In genomic region chr9:75781600-75781999, GRCm38 (mm10) we compare ENCODE assay signal across 9 mouse cellular contexts. TPM values are rescaled to one million over a fixed set of nuclear protein-coding genes. Genes with fewer than 3 reads are reported as not detected.
DNase-seq lines count a peak whose midpoint lies in the region; ATAC-seq and TF ChIP-seq lines count a peak whose summit lies in the region.
"Had no signal": no experiment of that assay in that cellular context is flagged by ENCODE, and none has a peak within 500 bp of the region (broad histone marks: within the 10 kb centered on the region; RNA-seq: fewer than 3 reads in every experiment).

No protein-coding gene starts in this region.

- H3K36me3 ChIP-seq in limb, embryonic 12.5 days = no peaks in the 10 kb centered on the region
- no peaks in the 10 kb centered on the region for H3K36me3 ChIP-seq in limb, embryonic 10.5 days
- H3K36me3 ChIP-seq in embryonic facial prominence, embryonic 13.5 days = no peaks in the 10 kb centered on the region
- H3K36me3 ChIP-seq in myocyte (ENCODE audit: control insufficient read depth, insufficient read depth) = no peaks in the 10 kb centered on the region

- no peak overlapping the region for H3ac ChIP-seq in myocyte (ENCODE audit: control insufficient read depth, insufficient read length)

- H3K4me3 ChIP-seq in gastrocnemius, adult 2 months = peak overlapping the region; percentile 11
- H3K4me3 ChIP-seq in limb, embryonic 12.5 days (replicated peaks) = no peak overlapping the region
- no peak overlapping the region for H3K4me3 ChIP-seq in limb, embryonic 10.5 days
- H3K4me3 ChIP-seq in embryonic facial prominence, embryonic 13.5 days = peak overlapping the region; percentile 2; the same call in 1 of the 2 replicates
- no peak overlapping the region for H3K4me3 ChIP-seq in myocyte

- H3K4me2 ChIP-seq in limb, embryonic 12.5 days = peak overlapping the region; percentile 8
- peak overlapping the region; percentile 48 for H3K4me2 ChIP-seq in embryonic facial prominence, embryonic 13.5 days
- peak overlapping the region; percentile 53 for H3K4me2 ChIP-seq in myocyte (ENCODE audit: low read depth)

- WGBS in limb, embryonic 12.5 days = 16% methylated on average over 5 of the region's 5 CpGs
- 37% methylated on average over 5 of the region's 5 CpGs for WGBS in limb, embryonic 10.5 days
- 15% methylated on average over 5 of the region's 5 CpGs for WGBS in embryonic facial prominence, embryonic 13.5 days

- no peaks in the 10 kb centered on the region for H3K9me3 ChIP-seq in limb, embryonic 12.5 days
- no peaks in the 10 kb centered on the region for H3K9me3 ChIP-seq in limb, embryonic 10.5 days (replicated peaks)
- no peaks in the 10 kb centered on the region for H3K9me3 ChIP-seq in embryonic facial prominence, embryonic 13.5 days

- TF ChIP-seq CTCF in gastrocnemius, adult 2 months (IDR thresholded peaks at IDR 0.05) = no peak

- peak overlapping the region; percentile 9 for H3K27ac ChIP-seq in gastrocnemius, adult 2 months
- no peak overlapping the region for H3K27ac ChIP-seq in limb, embryonic 12.5 days
- H3K27ac ChIP-seq in limb, embryonic 10.5 days = no peak overlapping the region
- no peak overlapping the region; the same call in 1 of the 2 replicates for H3K27ac ChIP-seq in embryonic facial prominence, embryonic 13.5 days

- intact Hi-C loops in gastrocnemius, adult 2 months (cut with DNase I) = no loop called here
- intact Hi-C loops in gastrocnemius, postnatal 14 days (cut with DNase I; ENCODE audit: low total_unique reads) = no loop called here
- intact Hi-C loops in left cerebral cortex, postnatal 4 days (cut with DNase I) = no loop called here

- peaks cover 20% of the 10 kb centered on the region for H3K4me1 ChIP-seq in limb, embryonic 12.5 days (replicated peaks)
- peaks cover 26% of the 10 kb centered on the region for H3K4me1 ChIP-seq in limb, embryonic 10.5 days
- H3K4me1 ChIP-seq in embryonic facial prominence, embryonic 13.5 days = peaks cover 20% of the 10 kb centered on the region

- H3K79me2 ChIP-seq in myocyte (ENCODE audit: control insufficient read depth, insufficient read depth) = no peaks in the 10 kb centered on the region

- no peak for TF ChIP-seq POLR2A in myocyte (IDR thresholded peaks at IDR 0.05; ENCODE audit: insufficient read length, low read depth)

- H3K9ac ChIP-seq in limb, embryonic 12.5 days (replicated peaks) = no peak overlapping the region
- H3K9ac ChIP-seq in embryonic facial prominence, embryonic 13.5 days = no peak overlapping the region

- no peak for ATAC-seq in limb, embryonic 12.5 days (ENCODE audit: insufficient number of reproducible peaks, insufficient read depth, low FRiP score, low TSS enrichment, low read depth)
- ATAC-seq in embryonic facial prominence, embryonic 13.5 days (ENCODE audit: insufficient number of reproducible peaks, insufficient read depth, low FRiP score, low TSS enrichment, low read depth) = no peak

- DNase-seq in gastrocnemius, adult 2 months = no peak
- no peak for DNase-seq in gastrocnemius, postnatal 14 days
- DNase-seq in limb, embryonic 10.5 days (ENCODE audit: low spot score) = no peak
- DNase-seq in left cerebral cortex, postnatal 4 days = no peak
- no peak for DNase-seq in retina, embryonic 14.5 days (ENCODE audit: low spot score)
- DNase-seq: gastrocnemius, postnatal 25 days had no signal

- no peaks in the 10 kb centered on the region for H3K27me3 ChIP-seq in limb, embryonic 12.5 days
- no peaks in the 10 kb centered on the region for H3K27me3 ChIP-seq in limb, embryonic 10.5 days (ENCODE audit: low read depth, poor library complexity, severe bottlenecking)
- no peaks in the 10 kb centered on the region for H3K27me3 ChIP-seq in embryonic facial prominence, embryonic 13.5 days
- no peaks in the 10 kb centered on the region for H3K27me3 ChIP-seq in myocyte (ENCODE audit: control insufficient read depth, insufficient read depth, insufficient read length)

TF ChIP-seq in myocyte, 11 proteins besides CTCF, POLR2A, EP300 and RAD21:
- TF ChIP-seq SRF (IDR thresholded peaks at IDR 0.05; ENCODE audit: control insufficient read depth, insufficient read length, low read depth) = no peak
TF ChIP-seq in myocyte: peak in this region for 0.

RNA-seq across cellular contexts. Expression of gene Bmp5, which starts 6.4 kb away (rescaled TPM):
- 1 to 10 TPM; 1.6 to 3.3 TPM for total RNA-seq in gastrocnemius, adult 2 months (2021)
- 1 to 10 TPM; 2.9 to 3.7 TPM for total RNA-seq in gastrocnemius, postnatal 14 days (2021)
- 8.4 and 9.9 TPM in 2 replicates for polyA plus RNA-seq in limb, embryonic 12.5 days (2016; fragmentation: Nextera tagmentation; extraction: Ambion mirVana)
- polyA plus RNA-seq in limb, embryonic 10.5 days (2016; fragmentation: Nextera tagmentation; extraction: Ambion mirVana) = 2.1 and 3.7 TPM in 2 replicates
- polyA plus RNA-seq in embryonic facial prominence, embryonic 13.5 days (2015; fragmentation: Nextera tagmentation; extraction: Ambion mirVana) = 9.0 and 13.1 TPM in 2 replicates
- polyA plus RNA-seq in myocyte (2012; fragmentation: generic; extraction: Trizol) = not detected
- 1 to 10 TPM; 2.1 to 2.5 TPM for total RNA-seq in left cerebral cortex, postnatal 4 days (2021)

Comparison
In these comparisons a context has a peak if more than half of its experiments do, and no peak if none do; other contexts are left out.
1. H3K4me3 ChIP-seq: peak in gastrocnemius, adult 2 months (single experiment) and embryonic facial prominence, embryonic 13.5 days (single experiment); none in limb, embryonic 12.5 days (single experiment), limb, embryonic 10.5 days (single experiment) and myocyte (single experiment).
2. Peak in every context shown above with its lines, with median percentiles within 50 percentile points of each other: H3K4me2 ChIP-seq.